Mouse (Mus musculus): ENCODE measurements around the gene Gss.

DNA sequence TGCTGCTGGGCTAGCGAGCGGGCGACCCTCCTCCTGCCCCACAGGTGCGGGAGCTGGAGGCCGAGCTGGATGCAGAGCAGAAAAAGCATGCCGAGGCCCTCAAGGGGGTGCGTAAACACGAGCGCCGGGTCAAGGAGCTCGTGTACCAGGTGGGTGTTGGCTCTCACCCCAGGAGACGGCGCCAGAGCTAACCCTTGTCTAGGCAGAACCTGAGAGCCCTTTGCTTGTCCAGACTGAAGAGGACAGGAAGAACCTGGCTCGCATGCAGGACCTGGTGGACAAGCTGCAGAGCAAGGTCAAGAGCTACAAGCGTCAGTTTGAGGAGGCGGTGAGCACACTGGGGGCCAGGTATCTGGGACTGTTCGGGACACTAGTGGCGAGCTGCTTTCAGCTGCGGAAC is 40.5 kb upstream of the Gss start:
- TF ChIP-seq POLR2A (IDR thresholded peaks at IDR 0.05; ENCODE audit: borderline replicate concordance, extremely low read depth, insufficient read depth, insufficient read length, poor library complexity, severe bottlenecking) (no peak), CTCF (IDR thresholded peaks at IDR 0.05; ENCODE audit: borderline replicate concordance, extremely low read depth, insufficient read depth, insufficient read length) (no peak)

Data from brain, embryonic 14.5 days (tissue).